Mouse (Mus musculus) lung, embryonic 14.5 days (tissue): ENCODE results near the gene Lmx1a. TPM values are rescaled to one million over a fixed set of nuclear protein-coding genes. Genes with fewer than 3 reads are reported as not detected.

Source experiments
- ATAC-seq: fragments of 200-750 bp; cut with Nextera tagmentation; 2 replicates; pipeline ENCODE4 v1.8.0; 2017; ENCODE audit warnings: mild to moderate bottlenecking, moderate TSS enrichment, moderate library complexity; ENCODE audit not compliant: insufficient read depth
- DNase-seq: peaks from one replicate; pipeline ENCODE4 v3.0.0-alpha.2; 2015
- H3K27ac ChIP-seq: fragments of 300-500 bp; sonication (generic); 2 replicates; pipeline ENCODE4 v1.5.1; 2014; ENCODE audit warnings: low read depth, mild to moderate bottlenecking, moderate library complexity
- H3K27me3 ChIP-seq: fragments of 300-500 bp; sonication (generic); 2 replicates; pipeline ENCODE4 v1.6.1; 2014; ENCODE audit warnings: low read length, control low read depth; ENCODE audit not compliant: insufficient read depth
- H3K36me3 ChIP-seq: fragments of 300-500 bp; sonication (generic); 2 replicates; pipeline ENCODE4 v1.6.1; 2014; ENCODE audit warnings: control low read depth; ENCODE audit not compliant: insufficient read depth
- H3K4me1 ChIP-seq: fragments of 300-500 bp; sonication (generic); 2 replicates; pipeline ENCODE4 v1.6.1; 2014; ENCODE audit warnings: antibody characterized with exemption, control low read depth; ENCODE audit not compliant: insufficient read depth
- H3K4me2 ChIP-seq: fragments of 300-500 bp; sonication (generic); 2 replicates; pipeline ENCODE4 v1.6.1; 2014; ENCODE audit warnings: mild to moderate bottlenecking
- H3K4me3 ChIP-seq: fragments of 300-500 bp; sonication (generic); 2 replicates; pipeline ENCODE4 v1.5.1; 2014; ENCODE audit warnings: low read depth, low read length
- H3K9ac ChIP-seq: fragments of 300-500 bp; sonication (generic); 2 replicates; pipeline ENCODE4 v1.6.1; 2014
- H3K9me3 ChIP-seq: fragments of 300-500 bp; sonication (generic); 2 replicates; pipeline ENCODE4 v1.6.1; 2016; ENCODE audit warnings: low read depth, low read length, control low read depth
- CTCF ChIP-seq: IDR thresholded peaks from 2 replicates; pipeline ENCODE4 v1.5.1; 2016; ENCODE audit warnings: antibody characterized with exemption, low read depth
- WGBS: fragments of 180-500 bp; shearing (Covaris S2); extraction: QIAGEN DNeasy Blood & Tissue Kit; methylation state at CpG from one replicate; pipeline ENCODE4 v1.1.7; 2014; 5-methylcytosine and 5-hydroxymethylcytosine counted together
- polyA plus RNA-seq: library from polyadenylated mRNA; unstranded; fragments of >200 nt; fragmentation: Nextera tagmentation; extraction: Ambion mirVana; gene quantifications from 2 replicates; pipeline ENCODE4 v1.2.1, GENCODE M21; 2014

Gene Lmx1a
- polyA plus RNA-seq, 1 experiment from 2014 or later = not detected

- Histone ChIP-seq H3K4me1 (peaks cover 3% of the 10 kb centered on the region; the same call in 1 of the 2 replicates), H3K27me3 (0 out of 2 replicates have a peak, but pooled peaks cover 3% of the 10 kb centered on the region), H3K36me3 (no peaks in the 10 kb centered on the region), H3K9me3 (no peaks in the 10 kb centered on the region), H3K4me2 (no peak overlapping the region), H3K4me3 (no peak overlapping the region), H3K9ac (no peak overlapping the region), H3K27ac (no peak overlapping the region)
- no peak for TF ChIP-seq CTCF
- DNase-seq (no peak), ATAC-seq (no peak)
- 63% methylated on average over 2 of the region's 2 CpGs for WGBS
Observed at GRCm38 (mm10) chr1:167784067-167784466, 95.0 kb downstream of the Lmx1a start.

- H3K4me1 ChIP-seq = peaks cover 9% of the 10 kb centered on the region
- H3K4me2 ChIP-seq = peak overlapping the region; percentile 18; the same call in 1 of the 2 replicates
- H3K9ac ChIP-seq = no peak overlapping the region
- no peak overlapping the region for H3K27ac ChIP-seq
- no peak for TF ChIP-seq CTCF
- no peaks in the 10 kb centered on the region for H3K9me3 ChIP-seq
- DNase-seq (peak; percentile 42), ATAC-seq (peak; percentile 54; the same call in 1 of the 2 replicates)
- H3K36me3 ChIP-seq = no peaks in the 10 kb centered on the region
- no peak overlapping the region for H3K4me3 ChIP-seq
- H3K27me3 ChIP-seq = 0 out of 2 replicates have a peak, but pooled peaks cover 3% of the 10 kb centered on the region
- WGBS = 20% methylated on average over 12 of the region's 12 CpGs
Observed at GRCm38 (mm10) chr1:167788684-167789413, 99.8 kb downstream of the Lmx1a start.

GRCm38 (mm10) chr1:167789448-167789847 lies 100.4 kb downstream of the Lmx1a start:
- WGBS = 53% methylated on average over 8 of the region's 8 CpGs

GRCm38 (mm10) chr1:167790688-167791087 lies 101.7 kb downstream of the Lmx1a start:
- H3K9ac ChIP-seq = no peak overlapping the region
- H3K4me2 ChIP-seq = no peak overlapping the region
- DNase-seq (peak; percentile 52), ATAC-seq (peak; percentile 55)
- no peak overlapping the region for H3K27ac ChIP-seq
- H3K9me3 ChIP-seq = no peaks in the 10 kb centered on the region
- no peak overlapping the region for H3K4me3 ChIP-seq
- H3K36me3 ChIP-seq = no peaks in the 10 kb centered on the region
- peaks cover 9% of the 10 kb centered on the region for H3K4me1 ChIP-seq
- WGBS = 33% methylated on average over 3 of the region's 3 CpGs
- 0 out of 2 replicates have a peak, but pooled peaks cover 3% of the 10 kb centered on the region for H3K27me3 ChIP-seq
- TF ChIP-seq CTCF = no peak

More at GRCm38 (mm10) chr1:167789448-167789847, 100.4 kb downstream of the Lmx1a start:
- peak; percentile 31; the same call in 1 of the 2 replicates for ATAC-seq
- no peaks in the 10 kb centered on the region for H3K9me3 ChIP-seq
- no peak overlapping the region for H3K27ac ChIP-seq
- DNase-seq = no peak
- H3K36me3 ChIP-seq = no peaks in the 10 kb centered on the region
- H3K9ac ChIP-seq = no peak overlapping the region
- peaks cover 9% of the 10 kb centered on the region for H3K4me1 ChIP-seq
- no peak for TF ChIP-seq CTCF
- H3K4me3 ChIP-seq = no peak overlapping the region
- 0 out of 2 replicates have a peak, but pooled peaks cover 3% of the 10 kb centered on the region for H3K27me3 ChIP-seq
- H3K4me2 ChIP-seq = no peak overlapping the region; the same call in 1 of the 2 replicates

GRCm38 (mm10) chr1:167791221-167791620 lies 102.2 kb downstream of the Lmx1a start:
- 0 out of 2 replicates have a peak, but pooled peaks cover 3% of the 10 kb centered on the region for H3K27me3 ChIP-seq
- H3K4me3 ChIP-seq = no peak overlapping the region
- DNase-seq = no peak
- no peaks in the 10 kb centered on the region for H3K36me3 ChIP-seq
- H3K4me2 ChIP-seq = no peak overlapping the region
- H3K27ac ChIP-seq = no peak overlapping the region
- TF ChIP-seq CTCF = no peak
- ATAC-seq = no peak
- H3K9ac ChIP-seq = no peak overlapping the region
- no peaks in the 10 kb centered on the region for H3K9me3 ChIP-seq
- peaks cover 9% of the 10 kb centered on the region for H3K4me1 ChIP-seq
- WGBS = 55% methylated on average over 11 of the region's 11 CpGs

GRCm38 (mm10) chr1:167801923-167802322 lies 112.9 kb downstream of the Lmx1a start:
- H3K27me3 ChIP-seq = peaks cover 44% of the 10 kb centered on the region
- H3K4me2 ChIP-seq = no peak overlapping the region
- H3K4me1 ChIP-seq = no peaks in the 10 kb centered on the region
- H3K9me3 ChIP-seq = no peaks in the 10 kb centered on the region
- H3K9ac ChIP-seq = no peak overlapping the region
- TF ChIP-seq CTCF = no peak
- no peak overlapping the region for H3K27ac ChIP-seq
- ATAC-seq = no peak
- H3K36me3 ChIP-seq = no peaks in the 10 kb centered on the region
- no peak for DNase-seq
- no peak overlapping the region for H3K4me3 ChIP-seq
- 37% methylated on average over 4 of the region's 4 CpGs for WGBS

GRCm38 (mm10) chr1:167802510-167803271 lies 113.7 kb downstream of the Lmx1a start:
- no peaks in the 10 kb centered on the region for H3K4me1 ChIP-seq
- H3K27me3 ChIP-seq = peaks cover 44% of the 10 kb centered on the region
- no peak overlapping the region for H3K27ac ChIP-seq
- peak overlapping the region; percentile 44 for H3K4me3 ChIP-seq
- H3K9me3 ChIP-seq = no peaks in the 10 kb centered on the region
- under 1% methylated on average over 59 of the region's 59 CpGs for WGBS
- TF ChIP-seq CTCF = no peak
- DNase-seq (peak; percentile 50), ATAC-seq (peak; percentile 70; the same call in 1 of the 2 replicates)
- no peaks in the 10 kb centered on the region for H3K36me3 ChIP-seq
- peak overlapping the region; percentile 79 for H3K4me2 ChIP-seq
- H3K9ac ChIP-seq = peak overlapping the region; percentile 23; the same call in 1 of the 2 replicates
